Mouse (Mus musculus): Measurements from ENCODE around the gene Enah. TPM values are rescaled to one million over a fixed set of nuclear protein-coding genes. Genes with fewer than 3 reads are reported as not detected.

Enah gene
- total RNA-seq, 2 experiments from 2014 or later: 164 to 179 TPM

DNA sequence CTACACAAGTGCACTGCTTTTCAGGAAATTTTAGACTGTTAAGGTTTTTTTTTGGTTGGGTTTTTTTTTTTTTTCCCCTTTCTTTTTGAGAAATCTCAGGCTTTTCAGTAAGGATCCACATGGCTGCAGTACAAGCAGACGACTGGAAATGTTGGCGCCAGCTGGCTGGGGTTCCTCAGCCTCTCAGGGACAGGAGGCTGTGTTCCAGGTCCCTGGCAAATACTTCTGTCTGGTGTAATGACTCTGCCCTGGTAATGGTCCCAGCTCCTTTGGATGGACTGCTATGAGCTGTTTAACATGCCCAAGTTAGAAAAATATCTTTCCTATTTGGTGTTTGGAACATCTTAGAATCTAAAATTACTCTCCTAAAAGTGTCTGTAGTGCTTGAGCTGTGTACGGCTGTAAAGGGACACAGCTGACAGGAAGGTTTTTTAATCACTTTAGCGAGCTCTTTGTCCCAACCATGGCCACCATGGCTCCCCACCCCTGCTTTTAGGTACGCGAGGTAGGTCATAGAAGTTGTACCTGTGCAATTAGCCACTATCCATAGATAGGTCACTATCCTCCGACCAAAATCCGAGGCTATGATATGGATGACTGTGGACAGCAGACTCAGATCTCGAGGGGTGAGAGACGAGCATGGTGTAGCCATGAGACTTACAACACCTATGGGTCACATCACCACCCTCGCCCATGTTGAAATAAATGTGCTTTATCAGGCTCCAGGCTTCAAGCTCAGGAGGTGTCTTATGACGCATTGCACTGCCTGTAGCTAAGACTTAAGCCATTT, 168.1 kb downstream of the Enah start:
- peak; percentile 46 to 78 for DNase-seq (ENCODE audit: low spot score in 2 of 2)

DNA sequence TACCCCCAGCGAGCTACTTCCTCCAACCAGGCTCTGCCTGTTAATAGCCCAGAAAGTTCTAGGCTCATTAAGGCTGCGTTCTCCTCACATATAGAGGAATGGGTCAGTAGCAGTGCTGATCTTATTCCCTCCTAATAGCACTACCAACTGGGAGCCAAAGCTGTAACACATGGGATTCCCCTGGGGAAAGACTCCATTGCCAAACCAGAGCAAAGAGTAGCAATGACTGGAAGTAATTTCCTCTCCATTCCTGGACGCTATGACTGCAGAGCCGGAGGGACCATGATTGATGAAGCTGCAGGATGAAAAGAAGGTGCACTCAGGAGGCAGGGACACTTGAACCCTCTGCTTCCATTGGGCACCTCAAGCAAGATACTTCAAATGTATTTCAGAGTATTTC, 169.3 kb downstream of the Enah start:
- no peak for DNase-seq (ENCODE audit: low spot score in 2 of 2)

DNA sequence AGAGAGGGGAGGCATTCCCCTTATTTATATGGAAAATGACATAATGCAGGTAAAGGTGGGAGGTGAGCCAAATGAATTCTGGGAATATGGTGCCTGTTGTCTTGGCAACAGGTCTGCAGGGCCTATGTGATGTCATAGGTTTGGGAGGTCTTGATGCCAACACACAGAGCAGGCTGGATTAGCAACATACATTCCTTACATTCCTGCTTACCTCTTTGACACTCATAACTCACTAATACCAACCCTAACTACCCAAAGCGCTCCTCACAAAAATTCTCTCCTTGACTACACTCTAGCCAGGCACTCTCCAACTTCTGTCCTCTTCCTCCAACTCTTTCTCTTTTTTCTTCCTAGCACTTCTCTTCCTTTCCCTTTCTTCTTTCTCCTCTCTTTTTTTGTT, 171.6 kb downstream of the Enah start:
- no peak for DNase-seq (ENCODE audit: low spot score in 2 of 2)

DNA sequence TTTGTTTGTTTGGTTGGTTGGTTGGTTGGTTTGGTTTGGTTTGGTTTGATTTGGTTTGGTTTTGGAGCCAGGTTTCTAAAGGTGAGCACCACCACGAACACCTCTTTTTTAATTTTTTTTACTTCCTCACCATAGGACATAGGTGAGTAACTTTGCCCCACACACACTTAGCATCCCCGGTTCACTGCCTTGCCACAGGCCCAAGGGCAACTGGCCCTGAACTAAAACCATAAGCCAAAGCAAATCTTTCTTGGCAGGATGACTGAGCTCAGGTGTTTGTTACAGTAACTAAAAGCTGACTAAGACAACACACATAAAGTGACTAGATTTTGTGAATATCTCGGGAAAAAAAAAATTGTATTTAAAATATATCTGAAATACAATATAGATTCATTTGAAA, 172.4 kb downstream of the Enah start:
- DNase-seq (ENCODE audit: low spot score in 2 of 2): no peak

Other genes with a start within 250 kb of the Enah start
- 10 to 100 TPM; 49.1 to 55.5 TPM for gene Lbr, start 176.9 kb downstream of the Enah start, total RNA-seq (2021)
- 10 to 100 TPM; 50.6 to 53.4 TPM for gene Srp9, start 104.7 kb upstream of the Enah start, total RNA-seq (2021)
- gene Vmn1r1, start 144.5 kb upstream of the Enah start, total RNA-seq (2021): not detected

All from gastrocnemius, postnatal 4 days (tissue).